Mouse (Mus musculus) stomach, postnatal 0 days (tissue): ENCODE measurements around the gene Fdps.

Experiments used
- CTCF ChIP-seq: IDR thresholded peaks from 2 replicates; pipeline ENCODE4 v1.5.1; 2016; ENCODE audit warnings: antibody characterized with exemption, low read depth, mild to moderate bottlenecking, moderate library complexity
- EP300 ChIP-seq: optimal IDR thresholded peaks from 2 replicates; pipeline ENCODE3; 2016; ENCODE audit warnings: antibody characterized with exemption

- TF ChIP-seq CTCF: no peak
- TF ChIP-seq EP300: no peak
Observed at GRCm38 (mm10) chr3:89131816-89132215, 30.1 kb upstream of the Fdps start.
